Mouse (Mus musculus): ENCODE results near the gene Fignl1. TPM values are rescaled to one million over a fixed set of nuclear protein-coding genes. Genes with fewer than 3 reads are reported as not detected.

Gene Fignl1
- 76.7 and 77.8 TPM in 2 replicates for polyA plus RNA-seq (2016; fragmentation: Nextera tagmentation; extraction: Ambion mirVana)

GRCm38 (mm10) chr11:11808820-11809403 lies at the start of gene Fignl1:
Fignl1 (minus strand) TSS chr11:11808962.
- no peaks in the 10 kb centered on the region for H3K27me3 ChIP-seq (replicated peaks)
- H3K36me3 ChIP-seq: peaks cover 20% of the 10 kb centered on the region
- peaks cover 19% of the 10 kb centered on the region for H3K4me1 ChIP-seq (replicated peaks)
- peak within 1 kb of the TSS; percentile 100 for H3K27ac ChIP-seq (ENCODE audit: poor library complexity, severe bottlenecking)
- H3K4me3 ChIP-seq: peak within 1 kb of the TSS; percentile 61
- WGBS: under 1% methylated on average over 53 of the region's 53 CpGs
- peak within 1 kb of the TSS; percentile 77 for H3K4me2 ChIP-seq
- ATAC-seq (ENCODE audit: insufficient number of reproducible peaks, low FRiP score): peak; percentile 96
- no peaks in the 10 kb centered on the region for H3K9me3 ChIP-seq (replicated peaks)
- H3K9ac ChIP-seq: peak within 1 kb of the TSS; percentile 82

DNA sequence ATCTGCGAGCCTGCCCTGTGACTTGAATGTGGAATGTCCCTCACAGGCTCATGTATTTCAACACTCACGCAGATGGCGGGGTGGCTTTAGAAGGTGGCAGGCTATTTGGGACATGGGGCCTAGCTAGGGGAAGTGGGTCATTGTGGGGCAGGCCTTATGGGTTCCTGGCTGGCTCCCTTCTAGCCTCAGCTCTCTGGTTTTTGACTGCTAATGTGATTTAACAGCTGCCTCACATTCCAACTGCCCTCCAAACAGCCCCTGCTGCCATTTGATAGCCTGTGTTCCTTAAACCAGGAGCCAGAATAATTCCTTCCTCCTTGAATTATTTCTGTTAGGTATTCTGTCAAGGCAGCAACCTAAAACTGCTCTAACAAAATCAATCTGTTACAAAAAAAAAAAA lies 48.2 kb upstream of the Fignl1 start:
- Histone ChIP-seq H3K36me3 (peaks cover 3% of the 10 kb centered on the region; the same call in 1 of the 2 replicates), H3K9me3 (replicated peaks) (0 out of 2 replicates have a peak, but pooled peaks cover 3% of the 10 kb centered on the region), H3K4me1 (replicated peaks) (peaks cover 12% of the 10 kb centered on the region), H3K27ac (ENCODE audit: poor library complexity, severe bottlenecking) (no peak overlapping the region), H3K9ac (no peak overlapping the region), H3K27me3 (replicated peaks) (no peaks in the 10 kb centered on the region), H3K4me3 (no peak overlapping the region), H3K4me2 (no peak overlapping the region)
- no peak for ATAC-seq (ENCODE audit: insufficient number of reproducible peaks, low FRiP score)
- 77% methylated on average over 3 of the region's 3 CpGs for WGBS

GRCm38 (mm10) chr11:11855685-11856131 lies 46.9 kb upstream of the Fignl1 start:
- 0 out of 2 replicates have a peak, but pooled peaks cover 3% of the 10 kb centered on the region for H3K9me3 ChIP-seq (replicated peaks)
- peaks cover 17% of the 10 kb centered on the region for H3K4me1 ChIP-seq (replicated peaks)
- WGBS: 64% methylated on average over 11 of the region's 11 CpGs
- 0 out of 2 replicates have a peak overlapping the region, but pooled peaks have one; percentile 25 for H3K9ac ChIP-seq
- no peak overlapping the region for H3K4me3 ChIP-seq
- peaks cover 3% of the 10 kb centered on the region; the same call in 1 of the 2 replicates for H3K36me3 ChIP-seq
- no peak overlapping the region for H3K4me2 ChIP-seq
- H3K27ac ChIP-seq (ENCODE audit: poor library complexity, severe bottlenecking): peak overlapping the region; percentile 25; the same call in 1 of the 2 replicates
- H3K27me3 ChIP-seq (replicated peaks): no peaks in the 10 kb centered on the region
- no peak for ATAC-seq (ENCODE audit: insufficient number of reproducible peaks, low FRiP score)

DNA sequence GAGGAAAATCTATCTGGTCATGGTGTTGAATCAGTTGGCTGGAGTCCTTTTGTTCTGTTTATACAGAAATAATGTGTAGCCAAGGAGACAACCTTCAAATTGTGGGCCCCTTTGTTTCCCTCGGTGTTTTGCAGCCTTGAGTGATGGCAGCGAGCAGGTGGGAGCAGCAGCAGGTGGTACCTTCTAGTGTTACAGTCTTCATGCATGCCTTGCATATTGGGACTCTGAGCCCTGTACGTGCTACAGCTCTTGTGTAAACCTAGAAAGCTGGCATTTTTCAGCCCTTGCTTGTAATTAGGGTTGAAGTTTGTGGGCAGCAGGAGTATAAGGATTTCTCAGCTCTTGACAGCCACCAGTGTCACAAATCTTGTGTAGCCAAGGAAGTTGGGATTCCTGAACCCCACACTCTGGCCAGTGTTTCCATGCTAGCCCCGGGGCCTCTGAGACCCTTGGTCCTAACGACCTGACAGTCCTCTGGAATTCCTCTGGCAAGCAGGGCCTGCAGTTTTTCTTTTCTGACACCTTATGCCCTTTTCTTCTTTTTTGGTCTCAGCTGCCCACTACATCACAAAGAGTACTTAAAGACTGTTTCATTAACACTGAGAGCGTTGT lies 46.4 kb upstream of the Fignl1 start:
- no peaks in the 10 kb centered on the region for H3K27me3 ChIP-seq (replicated peaks)
- H3K4me1 ChIP-seq (replicated peaks): peaks cover 22% of the 10 kb centered on the region
- no peak overlapping the region for H3K4me2 ChIP-seq
- peak overlapping the region; percentile 38 for H3K27ac ChIP-seq (ENCODE audit: poor library complexity, severe bottlenecking)
- peaks cover 3% of the 10 kb centered on the region; the same call in 1 of the 2 replicates for H3K36me3 ChIP-seq
- WGBS: 39% methylated on average over 6 of the region's 6 CpGs
- 0 out of 2 replicates have a peak, but pooled peaks cover 3% of the 10 kb centered on the region for H3K9me3 ChIP-seq (replicated peaks)
- peak overlapping the region; percentile 34; the same call in 1 of the 2 replicates for H3K9ac ChIP-seq
- no peak for ATAC-seq (ENCODE audit: insufficient number of reproducible peaks, low FRiP score)
- H3K4me3 ChIP-seq: no peak overlapping the region

GRCm38 (mm10) chr11:11853731-11854461 lies 45.1 kb upstream of the Fignl1 start:
- Histone ChIP-seq H3K27me3 (replicated peaks) (no peaks in the 10 kb centered on the region), H3K4me1 (replicated peaks) (peaks cover 33% of the 10 kb centered on the region), H3K36me3 (peaks cover 3% of the 10 kb centered on the region; the same call in 1 of the 2 replicates), H3K9me3 (replicated peaks) (0 out of 2 replicates have a peak, but pooled peaks cover 3% of the 10 kb centered on the region), H3K4me2 (no peak overlapping the region), H3K27ac (ENCODE audit: poor library complexity, severe bottlenecking) (peak overlapping the region; percentile 57; the same call in 1 of the 2 replicates), H3K9ac (no peak overlapping the region), H3K4me3 (no peak overlapping the region)
- WGBS: 56% methylated on average over 4 of the region's 4 CpGs
- ATAC-seq (ENCODE audit: insufficient number of reproducible peaks, low FRiP score): no peak

DNA sequence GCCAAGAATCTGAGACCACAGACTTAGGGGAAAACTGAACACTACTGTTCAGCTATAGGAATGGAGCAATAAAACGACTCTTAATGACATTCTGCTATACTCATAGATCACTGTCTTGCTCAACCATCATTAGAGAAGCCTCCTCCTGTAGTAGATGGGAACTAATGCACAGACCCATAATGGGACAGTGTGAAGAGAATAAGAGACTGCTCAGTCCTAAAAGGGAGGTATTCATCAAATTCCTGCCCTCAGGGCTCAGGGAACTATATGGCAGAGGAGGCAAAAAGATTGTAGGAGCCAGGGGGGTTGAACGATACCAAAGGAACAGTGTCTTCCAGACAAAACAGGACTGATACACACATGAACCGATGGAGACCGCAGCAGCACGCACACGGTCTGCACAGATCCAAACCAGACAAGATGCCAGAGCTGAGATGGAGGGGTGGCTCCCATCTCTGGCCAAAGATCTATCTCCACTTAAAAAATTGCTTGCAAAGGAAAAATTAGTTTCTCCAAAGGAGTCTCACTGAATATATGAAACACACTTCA lies 43.3 kb upstream of the Fignl1 start:
- Histone ChIP-seq H3K4me2 (no peak overlapping the region), H3K36me3 (peaks cover 3% of the 10 kb centered on the region; the same call in 1 of the 2 replicates), H3K4me1 (replicated peaks) (peaks cover 43% of the 10 kb centered on the region), H3K27me3 (replicated peaks) (no peaks in the 10 kb centered on the region), H3K9me3 (replicated peaks) (0 out of 2 replicates have a peak, but pooled peaks cover 3% of the 10 kb centered on the region), H3K27ac (ENCODE audit: poor library complexity, severe bottlenecking) (no peak overlapping the region; the same call in 1 of the 2 replicates), H3K9ac (no peak overlapping the region), H3K4me3 (no peak overlapping the region)
- 81% methylated on average over 6 of the region's 6 CpGs for WGBS
- no peak for ATAC-seq (ENCODE audit: insufficient number of reproducible peaks, low FRiP score)

- H3K27me3 ChIP-seq (replicated peaks): no peaks in the 10 kb centered on the region
- H3K27ac ChIP-seq (ENCODE audit: poor library complexity, severe bottlenecking): peak overlapping the region; percentile 74
- no peaks in the 10 kb centered on the region for H3K36me3 ChIP-seq
- H3K4me2 ChIP-seq: no peak overlapping the region
- no peak overlapping the region for H3K9ac ChIP-seq
- H3K9me3 ChIP-seq (replicated peaks): no peaks in the 10 kb centered on the region
- H3K4me1 ChIP-seq (replicated peaks): peaks cover 39% of the 10 kb centered on the region
- WGBS: 33% methylated on average over 6 of the region's 6 CpGs
- ATAC-seq (ENCODE audit: insufficient number of reproducible peaks, low FRiP score): peak; percentile 66
- H3K4me3 ChIP-seq: no peak overlapping the region
These were observed 41.9 kb upstream of the Fignl1 start for GRCm38 (mm10) chr11:11850476-11851267.

DNA sequence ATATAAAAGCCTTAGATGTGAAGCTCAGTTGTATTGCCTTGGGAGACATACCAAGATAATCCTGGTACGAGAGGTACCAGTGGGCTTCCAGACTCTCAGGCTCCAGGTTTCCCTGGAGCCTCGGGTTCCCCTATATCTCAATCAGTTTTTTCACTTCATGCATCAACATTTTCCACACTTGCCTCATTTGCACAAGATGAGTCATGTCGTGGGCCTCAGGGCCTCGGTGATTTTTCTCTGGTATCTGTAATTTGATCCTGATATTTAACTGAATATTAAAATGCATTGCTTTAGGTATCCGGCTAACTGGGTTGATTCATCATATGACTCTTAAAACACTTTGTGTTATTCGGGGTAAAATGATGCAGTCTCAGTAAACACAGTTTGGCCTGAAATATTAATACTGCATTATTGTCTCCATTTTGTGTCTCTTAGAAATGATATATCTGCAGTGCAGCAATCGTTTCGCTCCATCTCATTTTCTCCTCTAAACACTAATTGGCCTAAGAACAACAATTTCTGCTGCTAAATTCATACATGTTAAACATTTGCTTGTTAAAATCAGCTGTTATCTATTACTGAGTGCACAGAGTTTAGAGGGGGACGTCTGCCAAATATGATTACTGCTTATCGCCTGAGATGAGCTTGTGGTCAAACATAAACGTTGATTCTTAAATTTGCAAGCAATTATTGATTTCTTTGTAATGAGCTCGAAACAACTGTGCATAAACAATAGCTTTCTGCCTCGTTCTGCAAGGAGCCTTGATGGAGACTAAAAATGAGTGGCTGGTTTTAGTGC lies 41.0 kb upstream of the Fignl1 start:
- Histone ChIP-seq H3K9ac (no peak overlapping the region), H3K4me3 (no peak overlapping the region)

DNA sequence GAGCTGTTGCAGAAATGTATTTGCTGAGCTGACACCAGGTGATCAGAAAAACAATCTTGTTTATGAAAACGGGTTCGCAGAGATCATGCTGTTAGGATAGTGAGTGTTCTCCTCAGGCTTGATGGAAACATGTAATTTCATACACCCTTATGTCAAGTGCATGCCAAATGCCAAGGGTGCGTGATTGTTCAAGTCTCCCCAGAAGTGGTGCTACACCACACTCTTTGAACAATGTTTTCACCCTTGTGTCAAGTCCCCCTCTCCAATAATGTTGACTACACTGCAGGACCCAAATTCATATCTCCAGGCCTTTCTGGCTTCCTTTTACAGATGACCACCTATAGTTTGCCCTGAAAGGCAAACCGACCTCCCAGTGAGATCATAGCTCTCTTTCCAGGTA lies 39.7 kb upstream of the Fignl1 start:
- Histone ChIP-seq H3K27me3 (replicated peaks) (no peaks in the 10 kb centered on the region), H3K9ac (no peak overlapping the region), H3K4me1 (replicated peaks) (peaks cover 44% of the 10 kb centered on the region), H3K9me3 (replicated peaks) (no peaks in the 10 kb centered on the region), H3K4me2 (no peak overlapping the region), H3K4me3 (no peak overlapping the region), H3K36me3 (no peaks in the 10 kb centered on the region), H3K27ac (ENCODE audit: poor library complexity, severe bottlenecking) (no peak overlapping the region)
- no peak for ATAC-seq (ENCODE audit: insufficient number of reproducible peaks, low FRiP score)
- 86% methylated on average over 4 of the region's 4 CpGs for WGBS

More for the DNA sequence above, 41.0 kb upstream of the Fignl1 start:
- Histone ChIP-seq H3K4me1 (replicated peaks) (peaks cover 39% of the 10 kb centered on the region), H3K36me3 (no peaks in the 10 kb centered on the region), H3K27me3 (replicated peaks) (no peaks in the 10 kb centered on the region), H3K27ac (ENCODE audit: poor library complexity, severe bottlenecking) (peak overlapping the region; percentile 74), H3K4me2 (no peak overlapping the region), H3K9me3 (replicated peaks) (no peaks in the 10 kb centered on the region)
- no peak for ATAC-seq (ENCODE audit: insufficient number of reproducible peaks, low FRiP score)
- 52% methylated on average over 13 of the region's 13 CpGs for WGBS
